Mouse (Mus musculus): ENCODE data around the gene Itsn1.

- TF ChIP-seq CTCF (IDR thresholded peaks at IDR 0.05; ENCODE audit: insufficient read depth, low read depth, low read length) = no peak
- TF ChIP-seq POLR2A (IDR thresholded peaks at IDR 0.05; ENCODE audit: insufficient read depth, low read depth, low read length) = no peak
These were observed 224.9 kb downstream of the Itsn1 start for GRCm38 (mm10) chr16:91953967-91954366.
